Mouse (Mus musculus) stomach, postnatal 0 days (tissue): ENCODE measurements around the gene Tbca.

Source experiments
- CTCF ChIP-seq: IDR thresholded peaks from 2 replicates; pipeline ENCODE4 v1.5.1; 2016; ENCODE audit warnings: antibody characterized with exemption, low read depth, mild to moderate bottlenecking, moderate library complexity
- EP300 ChIP-seq: optimal IDR thresholded peaks from 2 replicates; pipeline ENCODE3; 2016; ENCODE audit warnings: antibody characterized with exemption

GRCm38 (mm10) chr13:94827847-94828246 lies 39.1 kb downstream of the Tbca start:
- TF ChIP-seq EP300: no peak
- no peak for TF ChIP-seq CTCF
